Mouse (Mus musculus): Measurements from ENCODE around the gene Gm9844. TPM values are rescaled to one million over a fixed set of nuclear protein-coding genes. Genes with fewer than 3 reads are reported as not detected.
"Not testable (repeated sequence)": the region's sequence is repeated elsewhere in the genome, so short reads cannot be mapped to it uniquely, and the experiment has no call there.

Gm9844 gene
- total RNA-seq, 2 experiments from 2014 or later = not detected

DNA sequence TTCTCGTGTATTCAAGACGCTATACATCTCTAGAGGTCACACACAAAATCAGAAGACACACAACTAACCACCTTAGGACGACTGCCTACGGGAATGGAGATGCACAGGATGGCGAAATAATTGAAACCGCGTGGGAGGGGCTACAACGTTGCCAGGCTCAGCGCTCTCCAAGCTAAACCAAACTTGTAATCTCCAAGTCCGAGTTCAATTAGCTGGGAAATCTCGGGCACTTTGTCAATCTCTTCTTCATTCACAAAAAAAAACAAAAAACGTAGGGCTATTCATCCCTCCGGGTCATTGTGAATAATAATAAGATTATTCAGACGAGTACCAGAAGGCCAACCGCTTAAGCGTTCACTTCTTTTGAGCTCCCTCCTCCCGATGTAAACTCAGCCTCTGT, 7.1 kb downstream of the Gm9844 start:
- no peak for DNase-seq (ENCODE audit: low spot score in 2 of 2)

DNA sequence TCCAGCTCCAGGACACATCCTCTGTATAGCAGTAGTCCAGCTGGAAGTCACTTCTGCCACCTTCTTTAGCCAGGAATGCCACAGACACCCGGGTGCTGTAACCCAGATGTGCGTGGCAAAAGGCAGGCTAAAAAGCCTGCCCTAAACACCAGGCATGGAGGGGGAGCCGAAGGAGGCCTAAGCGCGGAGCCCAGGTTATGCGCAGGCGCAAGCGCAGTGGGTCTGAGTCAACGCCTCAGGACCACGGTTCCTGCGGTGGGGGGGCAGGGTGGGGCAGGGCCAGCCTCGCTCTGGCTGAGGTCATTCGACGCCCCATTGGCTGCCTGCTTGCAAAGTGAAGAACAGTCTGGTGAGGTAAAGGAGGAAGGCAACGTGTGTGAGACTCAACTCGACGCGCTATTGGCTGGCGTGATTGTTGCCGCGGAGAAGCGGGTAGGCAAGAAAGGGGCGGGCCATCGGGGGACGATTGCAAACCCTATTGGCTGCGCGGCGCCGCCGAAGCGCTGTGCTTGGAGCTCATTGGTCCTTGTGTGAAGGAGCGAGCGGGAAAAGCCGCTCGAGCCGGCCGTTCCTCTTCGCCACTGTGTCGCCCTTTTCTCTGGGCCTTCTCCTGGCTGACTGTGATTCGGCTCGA, 7.6 kb downstream of the Gm9844 start, which contains the start of the genes Lypd4 and Dmrtc2:
TSS of gene Lypd4 (minus strand) at position 410 of the 634 bp plus-strand sequence.
TSS of gene Dmrtc2 (plus strand) at position 526 of the 634 bp plus-strand sequence.
- DNase-seq (ENCODE audit: low spot score in 2 of 2) = no peak

DNA sequence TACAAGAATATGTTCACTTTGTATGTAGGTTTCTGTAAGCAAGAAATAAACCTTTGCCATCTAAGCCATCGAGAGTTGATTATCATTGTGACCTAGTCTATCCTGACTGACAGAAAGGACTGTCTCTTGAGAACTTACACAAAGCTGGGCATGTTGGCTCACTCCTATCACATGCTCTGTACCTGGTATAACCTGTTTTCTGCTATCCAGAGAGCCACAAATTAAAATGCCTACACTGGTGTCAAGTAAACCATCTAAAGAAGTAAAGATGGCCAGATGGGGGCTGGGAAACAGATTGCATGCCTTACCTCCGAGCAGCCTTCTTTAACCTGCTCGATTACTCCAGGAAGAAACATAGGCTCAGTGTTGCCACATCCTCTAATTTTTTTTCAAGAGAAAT, 15.6 kb downstream of the Gm9844 start:
- DNase-seq (ENCODE audit: low spot score in 2 of 2) = no peak

DNA sequence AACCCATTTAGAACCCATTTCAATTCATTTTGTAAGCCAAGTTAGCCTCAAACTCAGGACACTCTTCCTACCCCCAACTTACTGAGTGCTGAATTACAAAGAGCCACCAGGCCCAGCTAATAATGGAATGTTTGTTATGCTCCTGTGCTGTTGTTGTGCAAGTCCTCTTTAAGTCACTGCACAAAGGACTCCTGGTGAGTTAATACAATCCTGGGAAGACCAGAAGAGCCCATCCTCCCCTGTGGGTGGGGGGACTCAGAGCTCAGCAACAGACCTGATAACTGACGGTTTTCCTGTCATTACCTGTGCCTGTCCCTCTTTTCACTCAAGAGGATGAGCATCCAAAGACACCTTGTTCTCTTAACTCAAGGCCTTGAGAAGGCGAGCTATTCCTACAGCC, 17.6 kb downstream of the Gm9844 start:
- DNase-seq (ENCODE audit: low spot score in 2 of 2) = no peak

DNA sequence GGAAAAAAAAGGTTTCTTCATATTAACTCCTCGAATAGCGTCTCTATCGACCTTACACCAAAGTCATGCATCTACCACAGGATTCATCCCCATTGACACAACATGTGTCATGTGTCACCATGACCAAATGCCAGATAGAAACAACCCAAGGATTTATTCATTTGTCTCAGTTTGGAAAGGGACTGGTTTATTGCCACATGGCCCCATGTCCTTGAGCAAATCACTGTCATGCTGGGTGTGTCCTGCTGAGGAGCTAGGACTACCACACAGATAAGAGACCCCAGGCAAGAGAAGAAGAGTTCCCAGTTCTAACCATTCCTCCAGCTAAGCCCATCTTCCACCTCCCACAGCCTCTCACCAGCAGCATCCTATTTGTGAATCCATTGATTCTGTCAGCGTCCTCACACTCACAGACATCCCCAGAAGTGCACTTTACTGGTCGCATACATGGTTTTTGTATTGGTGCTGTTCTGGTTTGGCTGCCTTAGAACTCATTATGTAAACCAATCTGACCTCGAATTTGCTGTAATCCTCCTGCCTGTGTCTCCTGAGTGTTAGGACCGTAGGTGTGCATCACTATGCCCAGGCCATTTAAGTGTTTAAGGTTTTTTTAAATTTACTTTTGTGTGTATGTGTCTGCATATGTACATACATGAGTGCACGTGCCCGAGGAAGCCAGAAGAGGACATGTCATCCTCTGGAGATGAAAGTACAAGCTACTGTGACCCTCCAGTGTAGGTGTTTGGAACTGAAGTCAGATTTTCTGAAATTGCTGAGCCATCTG, 20.6 kb downstream of the Gm9844 start:
- DNase-seq (ENCODE audit: low spot score in 2 of 2) = no peak

DNA sequence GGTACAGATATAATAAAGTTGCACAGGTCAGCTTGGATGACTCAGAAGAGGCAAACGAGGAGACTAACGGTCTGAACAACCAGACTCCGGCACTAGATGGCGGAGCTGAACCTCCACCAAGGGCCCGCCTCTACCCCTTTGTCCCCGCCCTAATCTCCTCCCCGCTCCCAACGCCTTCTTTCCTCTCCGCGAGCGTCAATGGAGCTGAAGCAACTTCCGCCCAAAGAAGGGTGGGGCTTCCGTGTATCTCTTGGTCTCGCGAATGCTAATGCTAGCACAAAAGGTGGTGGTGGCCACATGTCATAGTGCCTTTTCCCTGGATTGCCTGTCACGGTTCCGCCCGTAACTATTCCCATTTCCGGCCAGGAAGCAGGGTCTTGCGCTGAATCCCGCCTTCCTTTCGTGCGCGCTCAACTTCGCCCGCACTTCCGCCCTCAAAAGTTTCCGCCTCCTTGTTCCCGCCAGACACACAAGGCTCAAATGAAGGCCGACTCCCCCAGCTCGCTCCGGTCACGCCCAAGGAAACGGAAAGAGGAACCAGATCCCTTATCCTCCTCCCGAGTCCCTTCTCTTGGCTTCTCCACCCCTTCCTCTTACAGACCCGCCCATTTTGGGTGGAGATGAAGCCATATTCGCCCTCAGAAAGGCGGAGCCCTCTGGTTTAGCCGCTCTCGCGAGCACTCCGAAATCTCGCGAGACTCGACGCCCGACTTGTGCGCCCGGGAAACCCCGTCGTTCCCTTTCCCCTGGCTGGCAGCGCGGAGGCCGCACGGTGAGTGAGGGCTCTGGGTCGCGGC, 22.1 kb downstream of the Gm9844 start, which contains the start of gene Rps19:
TSS of gene Rps19 (plus strand) at position 476 of the 797 bp plus-strand sequence.
- peak; percentile 97 for DNase-seq (ENCODE audit: low spot score in 2 of 2)

DNA sequence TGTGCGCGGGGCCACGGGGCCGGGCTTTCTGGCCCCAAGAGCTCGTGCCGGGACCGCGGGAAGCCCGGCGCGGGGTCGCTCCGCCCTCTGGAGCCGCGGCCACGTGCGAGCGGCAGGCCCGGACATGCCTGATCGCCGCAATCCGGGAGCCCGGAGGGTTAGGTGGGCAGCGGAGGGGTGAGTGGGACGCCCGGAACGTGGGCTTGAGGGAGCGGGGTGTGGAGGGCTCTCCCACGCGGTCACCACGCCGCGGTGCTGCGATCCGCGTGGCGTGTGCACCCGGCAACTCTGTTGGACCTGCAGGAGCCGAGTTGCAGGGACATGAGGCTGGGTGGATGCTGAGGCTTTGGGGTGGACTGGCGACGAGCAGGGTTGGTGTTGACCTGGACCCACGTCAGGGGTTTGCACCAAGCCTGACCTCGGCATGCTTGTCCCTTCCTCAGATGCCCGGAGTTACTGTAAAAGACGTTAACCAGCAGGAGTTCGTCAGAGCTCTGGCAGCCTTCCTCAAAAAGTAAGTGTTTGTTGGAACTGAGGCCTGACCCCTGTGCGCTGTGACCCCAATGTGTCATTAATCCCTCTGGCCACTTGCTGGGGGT, 22.8 kb downstream of the Gm9844 start:
- no peak for DNase-seq (ENCODE audit: low spot score in 2 of 2)

DNA sequence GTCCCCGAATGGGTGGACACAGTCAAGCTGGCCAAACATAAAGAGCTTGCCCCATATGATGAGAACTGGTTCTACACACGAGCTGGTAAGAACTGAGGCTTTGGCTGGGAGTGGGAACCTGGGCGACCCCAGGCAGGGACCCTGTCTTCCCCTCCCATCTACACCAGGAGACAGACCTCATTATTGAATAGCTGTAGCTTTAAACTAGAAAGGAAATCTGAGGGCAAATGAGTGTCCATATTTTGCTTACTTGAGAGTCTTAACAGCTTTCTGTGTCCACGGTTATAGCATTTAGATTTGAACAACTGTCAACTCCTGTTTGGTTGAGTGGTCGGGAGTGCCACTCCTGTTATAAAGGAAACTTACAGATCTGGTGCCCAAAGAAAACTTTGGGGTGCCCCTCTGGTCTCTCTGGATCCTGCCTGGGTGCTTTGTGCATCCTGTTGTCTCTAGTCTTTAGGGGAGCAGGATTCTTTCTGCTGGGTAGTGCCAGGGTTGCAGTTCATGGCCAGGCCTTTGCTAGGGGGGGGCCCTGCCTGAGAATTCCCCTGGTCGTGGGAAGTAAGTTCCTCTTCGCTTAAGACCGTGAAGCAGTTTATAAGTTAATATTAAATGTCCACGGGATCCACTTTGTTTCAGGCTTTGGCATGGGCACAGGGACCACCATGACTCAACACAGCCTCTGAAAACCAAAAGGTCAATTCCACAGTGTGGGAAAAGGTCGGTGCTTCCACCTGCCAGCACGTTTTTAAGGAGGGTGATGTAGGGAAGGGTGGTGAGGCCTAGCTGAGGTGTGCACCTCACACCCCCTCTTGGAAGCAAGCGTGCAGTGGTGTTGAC, 23.7 kb downstream of the Gm9844 start:
- no peak for DNase-seq (ENCODE audit: low spot score in 2 of 2)

DNA sequence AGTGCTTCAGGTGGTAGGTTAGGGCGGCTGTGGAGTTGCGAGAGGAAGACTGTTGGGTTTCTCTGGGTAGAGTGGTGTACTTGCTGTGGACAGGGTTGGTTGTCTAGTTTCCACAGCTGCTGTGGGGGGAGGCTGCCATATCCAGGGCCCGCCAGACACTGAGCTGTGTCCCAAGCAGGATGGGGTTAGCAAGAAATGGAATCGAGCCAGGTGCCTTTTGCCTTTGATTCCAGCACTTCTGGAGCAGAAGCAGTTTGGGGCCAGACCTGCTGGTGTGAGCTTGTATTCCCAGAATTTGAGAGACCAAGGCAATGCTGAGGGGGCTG, 24.3 kb downstream of the Gm9844 start:
- DNase-seq (ENCODE audit: low spot score in 2 of 2) = peak in 1 of 2 experiments; percentile 30

DNA sequence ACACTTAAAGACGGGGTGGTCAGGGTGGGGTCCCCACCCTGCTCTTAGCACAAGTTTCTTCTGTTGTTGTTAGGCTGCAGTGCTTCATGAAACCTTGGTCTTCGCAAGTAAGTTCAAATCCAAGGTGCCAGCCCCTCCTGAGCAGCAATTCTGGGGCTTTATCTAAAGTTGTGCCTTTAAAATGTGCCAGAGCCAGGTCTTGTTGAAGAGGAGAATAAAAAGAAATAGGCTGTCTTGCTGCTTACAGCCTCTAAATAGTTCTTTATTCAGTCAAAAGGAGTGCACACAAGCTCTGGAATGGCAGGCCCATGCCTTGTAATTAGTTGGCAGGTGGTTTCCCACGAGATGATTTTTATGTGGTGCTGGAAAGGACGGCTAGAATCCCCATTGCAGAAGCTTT, 25.1 kb downstream of the Gm9844 start:
- DNase-seq (ENCODE audit: low spot score in 2 of 2) = no peak

DNA sequence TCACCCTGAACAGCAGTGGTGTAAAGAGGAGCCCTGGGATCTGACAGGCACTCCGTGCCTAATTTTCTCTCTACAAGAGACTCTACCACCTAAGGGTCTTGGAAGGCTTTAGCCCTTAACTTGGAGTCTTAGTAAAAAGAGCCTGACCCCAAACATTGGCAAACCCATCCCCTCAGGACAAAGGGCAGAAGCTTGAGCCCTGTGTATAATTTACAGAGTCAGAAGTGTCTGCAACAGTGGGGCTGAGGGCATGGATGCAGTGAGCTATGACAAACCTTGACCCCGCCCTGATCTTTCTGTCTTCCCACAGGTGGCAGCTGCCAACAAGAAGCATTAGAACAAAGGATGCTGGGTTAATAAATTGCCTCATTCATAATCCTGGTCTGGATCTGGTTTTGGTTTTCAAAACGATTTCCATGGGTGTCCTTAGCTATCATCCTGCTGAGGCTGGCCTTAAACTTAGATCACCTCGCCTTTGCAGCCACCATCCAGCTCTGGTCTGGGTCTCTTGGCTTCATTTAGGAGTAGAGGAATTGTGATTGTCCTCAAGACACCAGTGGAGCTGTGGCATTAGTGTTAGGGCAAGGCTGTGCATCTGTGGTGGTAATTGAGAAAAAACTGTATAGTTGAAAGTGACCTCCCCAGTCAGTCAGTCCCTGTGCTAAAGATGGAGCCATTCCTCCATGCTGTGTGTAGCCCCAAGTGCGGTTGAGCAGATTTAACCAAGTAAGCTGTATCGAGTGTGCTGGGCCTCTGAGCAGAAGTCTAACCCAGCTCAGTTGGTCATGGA, 27.6 kb downstream of the Gm9844 start:
- no peak for DNase-seq (ENCODE audit: low spot score in 2 of 2)

DNA sequence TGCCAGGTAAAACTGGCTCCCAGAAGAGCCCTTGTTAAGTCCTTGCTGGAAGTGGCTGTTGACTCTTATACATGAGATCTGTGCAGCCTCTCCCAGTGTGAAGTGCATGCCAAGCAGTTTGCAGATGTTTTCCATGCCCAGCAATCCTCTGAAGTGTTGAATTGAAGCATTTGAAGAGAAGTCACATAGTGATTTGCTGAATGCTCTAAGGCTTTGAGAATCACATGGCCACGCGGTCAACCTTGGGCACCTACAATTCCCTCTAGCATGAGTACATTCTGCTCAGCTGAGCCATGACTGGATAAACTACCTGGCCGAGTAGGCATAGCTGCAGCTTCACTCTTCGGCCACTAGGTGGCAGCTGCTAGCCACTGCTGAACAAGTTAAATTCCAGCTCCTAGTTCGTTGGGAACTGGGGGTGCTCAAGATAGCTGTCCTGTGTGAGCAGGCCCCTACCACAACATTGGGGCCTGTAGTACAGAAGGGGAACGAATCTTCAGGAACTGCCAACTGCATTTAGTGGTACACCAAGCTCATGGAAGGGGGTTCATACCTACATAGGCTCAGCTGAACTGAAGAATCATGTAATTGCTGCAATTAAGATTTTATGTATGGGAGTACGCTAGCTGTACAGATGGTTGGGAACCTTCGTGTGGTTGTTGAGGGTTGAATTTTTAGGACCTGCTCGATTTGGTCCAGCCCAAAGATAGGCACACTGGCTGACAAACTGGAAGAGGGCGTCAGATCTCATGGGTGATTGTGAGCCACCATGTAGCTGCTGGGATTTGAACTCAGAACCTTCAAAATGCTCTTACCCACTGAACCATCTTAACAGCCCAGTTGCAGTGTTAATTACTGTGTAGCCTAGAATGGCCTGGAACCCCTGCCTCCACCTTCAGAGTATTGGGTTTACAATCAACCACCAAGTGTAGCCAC, 28.5 kb downstream of the Gm9844 start:
- peak; percentile 60 to 68 for DNase-seq (ENCODE audit: low spot score in 2 of 2)

DNA sequence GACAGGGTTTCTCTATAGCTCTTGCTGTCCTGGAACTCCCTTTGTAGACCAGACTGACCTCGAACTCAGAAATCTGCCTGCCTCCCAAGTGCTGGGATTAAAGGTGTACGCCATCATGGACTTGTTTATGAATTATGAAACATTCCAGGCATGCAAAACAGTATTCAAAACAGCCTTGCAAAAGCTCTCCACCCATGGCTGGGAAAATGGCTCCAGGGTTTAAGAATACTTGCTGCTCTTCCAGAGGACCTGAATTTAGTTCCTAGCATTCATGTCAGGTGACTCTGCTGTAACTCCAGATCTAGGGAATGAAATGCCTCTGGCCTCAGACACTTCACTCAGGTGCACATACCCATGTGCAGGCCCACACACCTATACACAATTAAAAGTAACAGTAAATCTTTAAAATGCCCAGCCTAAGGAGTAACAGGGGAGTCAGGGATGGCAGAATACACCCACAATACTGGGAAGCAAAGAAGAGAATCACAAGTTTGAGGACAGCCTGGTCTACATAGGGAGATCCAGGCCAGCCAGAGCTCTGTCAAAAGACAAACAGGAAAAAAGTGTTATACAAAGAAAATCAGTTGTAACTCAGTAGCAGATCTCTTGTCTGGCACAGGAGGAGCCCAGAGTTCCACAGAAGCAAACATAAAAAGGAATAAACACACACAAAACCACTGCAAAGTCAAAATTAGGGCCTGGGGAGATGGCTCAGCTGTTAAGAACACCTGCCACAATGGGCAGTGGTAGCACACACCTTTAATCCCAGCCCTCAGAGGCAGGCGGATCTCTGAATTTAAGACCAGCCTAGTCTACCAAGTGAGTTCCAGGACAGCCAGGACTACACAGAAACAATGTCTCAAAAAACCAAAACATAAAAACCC, 29.5 kb downstream of the Gm9844 start:
- DNase-seq (ENCODE audit: low spot score in 2 of 2) = no peak

DNA sequence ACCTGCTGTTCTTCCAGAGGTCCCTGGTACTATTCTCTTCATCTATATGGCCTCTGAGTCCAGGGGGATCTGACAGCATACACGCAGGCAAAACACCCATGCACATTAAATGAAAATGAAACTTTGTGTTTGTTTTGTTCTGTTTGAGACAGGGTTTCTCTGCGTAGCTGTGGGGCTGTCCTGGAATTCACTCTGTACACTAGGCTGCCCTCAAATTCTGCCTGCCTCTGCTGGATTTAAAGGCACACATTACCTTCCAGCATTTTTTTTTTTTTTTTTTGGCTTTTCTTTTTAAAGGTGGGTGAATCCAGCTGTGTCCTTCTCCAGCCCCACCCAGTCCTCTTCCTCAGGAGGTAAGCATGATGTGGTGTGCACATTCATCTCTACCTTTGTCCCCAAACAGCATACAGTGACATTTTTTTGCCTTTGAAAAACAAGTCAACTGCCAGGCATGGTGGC, 30.1 kb downstream of the Gm9844 start:
- no peak for DNase-seq (ENCODE audit: low spot score in 2 of 2)

DNA sequence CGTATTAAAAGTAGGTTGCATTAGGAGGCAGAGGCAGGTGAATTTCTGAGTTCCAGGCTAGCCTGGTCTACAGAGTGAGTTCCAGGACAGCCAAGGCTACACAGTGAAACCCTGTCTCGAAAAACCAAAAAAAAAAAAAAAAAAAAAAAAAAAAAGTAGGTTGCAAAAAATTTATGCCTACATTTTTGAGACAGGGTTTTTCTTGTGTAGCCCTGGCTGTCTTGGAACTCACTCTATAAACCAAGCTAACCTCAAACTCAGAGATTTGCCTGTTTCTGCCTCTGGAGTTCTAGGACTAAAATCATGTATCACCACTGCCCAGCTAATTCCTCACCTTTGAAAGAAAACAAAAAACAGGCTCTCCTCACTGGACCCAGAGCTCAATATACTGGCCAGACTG, 33.7 kb downstream of the Gm9844 start:
- not testable (repeated sequence) for DNase-seq (ENCODE audit: low spot score in 2 of 2)

DNA sequence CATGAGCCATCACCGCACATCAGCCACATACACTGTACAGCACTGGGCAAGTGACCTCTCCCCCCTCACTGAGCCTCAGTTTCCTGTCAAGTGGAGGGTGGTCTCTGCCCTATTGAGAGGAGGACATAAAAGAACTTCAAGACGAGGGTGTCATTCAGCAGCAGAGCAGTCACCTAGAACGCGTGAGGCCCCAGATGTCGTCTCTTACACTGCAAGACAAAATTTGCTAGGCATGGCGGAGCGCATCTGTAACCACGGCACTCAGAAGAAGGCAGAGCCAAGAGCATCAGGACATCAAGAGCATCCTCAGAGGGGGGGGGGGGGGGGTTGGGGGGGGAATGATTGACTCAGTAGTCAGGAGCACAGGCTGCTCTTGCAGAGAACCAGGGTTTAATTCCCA, 34.3 kb downstream of the Gm9844 start:
- no peak for DNase-seq (ENCODE audit: low spot score in 2 of 2)

DNA sequence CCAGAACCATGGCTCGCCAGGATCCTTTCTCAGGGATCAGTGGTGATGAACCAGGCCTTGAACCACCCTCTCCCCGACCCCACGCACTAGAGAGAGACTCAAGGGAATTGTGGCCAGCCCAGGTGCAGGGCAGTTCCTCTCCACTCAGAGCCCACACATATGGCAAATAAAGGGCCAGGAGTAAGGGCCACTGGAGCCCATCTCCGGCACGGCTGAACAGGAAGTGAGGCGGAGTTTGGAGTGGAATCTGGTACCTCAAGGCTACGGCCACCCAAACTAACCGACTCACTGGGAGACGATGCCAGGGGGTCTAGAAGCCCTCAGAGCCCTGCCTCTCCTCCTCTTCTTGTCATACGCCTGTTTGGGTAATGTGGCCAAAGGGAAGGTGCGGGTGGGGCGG, 35.2 kb downstream of the Gm9844 start, which contains the start of gene Cd79a:
TSS of gene Cd79a (plus strand) at position 158 of the 400 bp plus-strand sequence.
- DNase-seq (ENCODE audit: low spot score in 2 of 2) = no peak
